In genomic region chr11:75531469-75532242, GRCm38 (mm10) we compare ENCODE assay signal across 7 mouse cellular contexts. TPM values are rescaled to one million over a fixed set of nuclear protein-coding genes. Genes with fewer than 3 reads are reported as not detected.
DNase-seq lines count a peak whose midpoint lies in the region; ATAC-seq lines count a peak whose summit lies in the region.

Gene Slc43a2 (plus strand): TSS chr11:75531694.

- H3K9me3 ChIP-seq in embryonic facial prominence, embryonic 10.5 days: no peaks in the 10 kb centered on the region
- no peaks in the 10 kb centered on the region for H3K9me3 ChIP-seq in limb, embryonic 10.5 days (replicated peaks)
- no peaks in the 10 kb centered on the region for H3K9me3 ChIP-seq in midbrain, embryonic 13.5 days

- DNase-seq in adrenal gland, postnatal 10 days: peak; percentile 95
- peak; percentile 98 for DNase-seq in embryonic facial prominence, embryonic 10.5 days (ENCODE audit: low spot score)
- DNase-seq in kidney, adult 11 months: peak; percentile 98
- peak; percentile 98 for DNase-seq in limb, embryonic 10.5 days (ENCODE audit: low spot score)
- peak; percentile 80 for DNase-seq in spleen, adult 12 weeks (ENCODE audit: low spot score)

- peak within 1 kb of the TSS; percentile 96 for H3K27ac ChIP-seq in embryonic facial prominence, embryonic 10.5 days (replicated peaks)
- H3K27ac ChIP-seq in limb, embryonic 10.5 days: peak within 1 kb of the TSS; percentile 93
- peak within 1 kb of the TSS; percentile 98 for H3K27ac ChIP-seq in midbrain, embryonic 13.5 days

- H3K4me1 ChIP-seq in embryonic facial prominence, embryonic 10.5 days: peaks cover 24% of the 10 kb centered on the region
- H3K4me1 ChIP-seq in limb, embryonic 10.5 days: peaks cover 34% of the 10 kb centered on the region
- peaks cover 36% of the 10 kb centered on the region for H3K4me1 ChIP-seq in midbrain, embryonic 13.5 days (replicated peaks)

- peak within 1 kb of the TSS; percentile 95 for H3K9ac ChIP-seq in midbrain, embryonic 13.5 days (replicated peaks)

- peak; percentile 64 for ATAC-seq in granulocyte monocyte progenitor cell, adult 5-6 weeks (replicated peaks; ENCODE audit: poor library complexity, severe bottlenecking)
- ATAC-seq in midbrain, embryonic 13.5 days: peak; percentile 95

- peak within 1 kb of the TSS; percentile 69 for H3K4me3 ChIP-seq in embryonic facial prominence, embryonic 10.5 days
- peak within 1 kb of the TSS; percentile 71 for H3K4me3 ChIP-seq in limb, embryonic 10.5 days
- peak within 1 kb of the TSS; percentile 74 for H3K4me3 ChIP-seq in midbrain, embryonic 13.5 days (replicated peaks)

- peak within 1 kb of the TSS; percentile 96 for H3K4me2 ChIP-seq in midbrain, embryonic 13.5 days (replicated peaks)

- WGBS in embryonic facial prominence, embryonic 10.5 days: under 1% methylated on average over 62 of the region's 62 CpGs
- WGBS in limb, embryonic 10.5 days: under 1% methylated on average over 62 of the region's 62 CpGs
- under 1% methylated on average over 61 of the region's 62 CpGs for WGBS in midbrain, embryonic 13.5 days

- H3K27me3 ChIP-seq in embryonic facial prominence, embryonic 10.5 days (replicated peaks; ENCODE audit: low read depth, poor library complexity, severe bottlenecking): peaks cover 12% of the 10 kb centered on the region; the same call in 1 of the 2 replicates
- H3K27me3 ChIP-seq in limb, embryonic 10.5 days (ENCODE audit: low read depth, poor library complexity, severe bottlenecking): peaks cover 4% of the 10 kb centered on the region; the same call in 1 of the 2 replicates
- H3K27me3 ChIP-seq in midbrain, embryonic 13.5 days: no peaks in the 10 kb centered on the region

- H3K36me3 ChIP-seq in embryonic facial prominence, embryonic 10.5 days (replicated peaks): no peaks in the 10 kb centered on the region
- no peaks in the 10 kb centered on the region for H3K36me3 ChIP-seq in limb, embryonic 10.5 days
- H3K36me3 ChIP-seq in midbrain, embryonic 13.5 days: no peaks in the 10 kb centered on the region

RNA-seq across cellular contexts. Expression of gene Slc43a2, which starts in this region (rescaled TPM):
- total RNA-seq in adrenal gland, postnatal 10 days (2021): 10 to 100 TPM; 21.1 to 27.9 TPM
- 5.1 and 5.6 TPM in 2 replicates for polyA plus RNA-seq in embryonic facial prominence, embryonic 10.5 days (2016; fragmentation: Nextera tagmentation; extraction: Ambion mirVana)
- 12.7 and 20.1 TPM in 2 replicates for total RNA-seq in granulocyte monocyte progenitor cell, adult 5-6 weeks (2014; fragmentation: Nextera tagmentation)
- total RNA-seq in granulocyte monocyte progenitor cell, adult 5-6 weeks (2017): 6.2 and 7.3 TPM in 2 replicates
- 3.4 and 4.9 TPM in 2 replicates for polyA plus RNA-seq in limb, embryonic 10.5 days (2016; fragmentation: Nextera tagmentation; extraction: Ambion mirVana)
- 16.4 and 17.3 TPM in 2 replicates for polyA plus RNA-seq in midbrain, embryonic 13.5 days (2015; fragmentation: Nextera tagmentation; extraction: Ambion mirVana)

Comparison
In these comparisons a context has a peak if more than half of its experiments do, and no peak if none do; other contexts are left out.
1. Peak in every context shown above with its lines: DNase-seq, ATAC-seq, H3K4me3 ChIP-seq and H3K27ac ChIP-seq.